Mouse (Mus musculus): ENCODE data around the gene Traip. TPM values are rescaled to one million over a fixed set of nuclear protein-coding genes. Genes with fewer than 3 reads are reported as not detected.

The Traip gene
- polyA plus RNA-seq, 1 experiment from 2014 or later, result 30.7 TPM

GRCm38 (mm10) chr9:107968531-107968930 is 18.6 kb downstream of the Traip start:
- DNase-seq, result no peak
- WGBS, result 91% methylated on average over 7 of the region's 7 CpGs
- H3K4me1 ChIP-seq (ENCODE audit: insufficient read depth), result no peaks in the 10 kb centered on the region
- H3K4me2 ChIP-seq, result no peak overlapping the region
- no peaks in the 10 kb centered on the region for H3K27me3 ChIP-seq (ENCODE audit: insufficient read depth, low read length)
- no peaks in the 10 kb centered on the region for H3K9me3 ChIP-seq (ENCODE audit: low read depth, low read length)
- H3K36me3 ChIP-seq (ENCODE audit: insufficient read depth), result peaks cover 64% of the 10 kb centered on the region
- no peak overlapping the region for H3K9ac ChIP-seq
- TF ChIP-seq CTCF (IDR thresholded peaks at IDR 0.05; ENCODE audit: low read depth), result no peak
- H3K4me3 ChIP-seq (ENCODE audit: low read depth, low read length), result no peak overlapping the region
- no peak for ATAC-seq (ENCODE audit: insufficient read depth)
- H3K27ac ChIP-seq (ENCODE audit: low read depth), result no peak overlapping the region

DNA sequence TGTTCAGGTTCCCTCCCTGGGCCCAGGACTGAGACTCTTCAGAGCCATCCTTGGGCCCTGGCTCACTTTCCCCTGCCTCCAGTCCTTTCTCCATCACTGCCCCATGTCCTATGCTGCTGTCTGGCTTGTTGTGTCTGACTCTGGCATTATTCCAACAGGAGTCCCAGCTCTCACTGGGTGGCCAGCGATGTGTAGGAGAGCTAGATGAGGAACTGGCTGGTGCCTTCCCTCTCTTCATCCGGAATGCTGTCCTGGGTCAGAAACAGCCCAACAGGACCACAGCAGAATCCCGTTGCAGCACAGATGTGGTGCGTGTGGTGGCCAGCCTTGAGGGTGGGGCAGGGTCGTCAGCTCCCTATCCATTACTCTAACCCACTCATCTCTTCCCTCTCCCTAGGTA is 20.4 kb downstream of the Traip start:
- no peak overlapping the region for H3K4me3 ChIP-seq (ENCODE audit: low read depth, low read length)
- H3K36me3 ChIP-seq (ENCODE audit: insufficient read depth), result peaks cover 53% of the 10 kb centered on the region
- no peak overlapping the region for H3K27ac ChIP-seq (ENCODE audit: low read depth)
- no peak overlapping the region for H3K9ac ChIP-seq
- WGBS, result 63% methylated on average over 5 of the region's 5 CpGs
- no peaks in the 10 kb centered on the region for H3K27me3 ChIP-seq (ENCODE audit: insufficient read depth, low read length)
- DNase-seq (peak; percentile 44), ATAC-seq (ENCODE audit: insufficient read depth) (no peak)
- TF ChIP-seq CTCF (IDR thresholded peaks at IDR 0.05; ENCODE audit: low read depth), result no peak
- H3K9me3 ChIP-seq (ENCODE audit: low read depth, low read length), result no peaks in the 10 kb centered on the region
- H3K4me1 ChIP-seq (ENCODE audit: insufficient read depth), result no peaks in the 10 kb centered on the region; the same call in 1 of the 2 replicates
- H3K4me2 ChIP-seq, result no peak overlapping the region

DNA sequence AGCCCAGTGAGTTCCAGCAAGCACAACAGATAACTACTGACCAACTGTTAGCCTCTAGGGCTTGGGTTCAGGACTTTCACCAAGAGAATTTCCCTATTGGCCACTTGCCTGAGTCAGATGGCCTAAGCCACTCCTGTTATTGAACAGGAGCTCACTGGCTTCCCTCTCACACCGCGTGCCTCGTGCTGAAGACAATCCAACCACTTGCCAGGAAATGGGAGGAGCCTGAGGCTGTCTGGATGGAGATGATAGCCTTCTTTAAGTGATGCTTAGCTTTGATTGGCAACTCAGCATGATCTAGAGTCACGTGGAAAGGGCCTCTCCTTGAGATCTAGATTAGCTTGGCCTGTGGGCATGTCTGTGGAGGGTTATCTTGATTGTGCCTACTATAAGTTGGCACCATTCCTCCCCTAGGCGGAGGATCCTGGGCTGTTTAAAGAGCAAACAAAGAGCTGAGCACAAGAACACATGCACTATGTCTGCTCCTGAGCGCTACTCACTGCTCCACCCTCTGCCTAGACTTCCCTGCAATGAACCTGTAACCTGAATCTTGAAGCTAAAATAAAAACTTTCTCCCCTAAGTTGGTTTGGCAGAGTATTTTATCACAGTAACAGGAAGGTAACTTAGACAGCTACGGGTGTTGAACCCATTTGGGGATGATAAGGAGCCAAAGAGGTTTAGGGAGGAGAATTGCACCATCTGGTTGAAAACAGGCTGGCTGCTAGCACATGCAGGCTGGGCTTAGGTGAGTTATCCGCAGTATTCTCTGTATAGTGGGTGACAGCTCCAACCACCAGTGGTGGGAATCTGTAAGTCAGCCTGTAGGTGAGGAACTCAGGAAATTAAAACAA is 22.0 kb downstream of the Traip start:
- no peak for TF ChIP-seq CTCF (IDR thresholded peaks at IDR 0.05; ENCODE audit: low read depth)
- DNase-seq (peak; percentile 52), ATAC-seq (ENCODE audit: insufficient read depth) (0 out of 2 replicates have a peak, but pooled peaks have one; percentile 24)
- H3K4me1 ChIP-seq (ENCODE audit: insufficient read depth), result no peaks in the 10 kb centered on the region; the same call in 1 of the 2 replicates
- no peak overlapping the region for H3K4me2 ChIP-seq
- H3K36me3 ChIP-seq (ENCODE audit: insufficient read depth), result peaks cover 39% of the 10 kb centered on the region
- no peak overlapping the region for H3K27ac ChIP-seq (ENCODE audit: low read depth)
- H3K27me3 ChIP-seq (ENCODE audit: insufficient read depth, low read length), result no peaks in the 10 kb centered on the region
- no peaks in the 10 kb centered on the region for H3K9me3 ChIP-seq (ENCODE audit: low read depth, low read length)
- WGBS, result 62% methylated on average over 8 of the region's 8 CpGs
- no peak overlapping the region for H3K4me3 ChIP-seq (ENCODE audit: low read depth, low read length)
- H3K9ac ChIP-seq, result no peak overlapping the region

DNA sequence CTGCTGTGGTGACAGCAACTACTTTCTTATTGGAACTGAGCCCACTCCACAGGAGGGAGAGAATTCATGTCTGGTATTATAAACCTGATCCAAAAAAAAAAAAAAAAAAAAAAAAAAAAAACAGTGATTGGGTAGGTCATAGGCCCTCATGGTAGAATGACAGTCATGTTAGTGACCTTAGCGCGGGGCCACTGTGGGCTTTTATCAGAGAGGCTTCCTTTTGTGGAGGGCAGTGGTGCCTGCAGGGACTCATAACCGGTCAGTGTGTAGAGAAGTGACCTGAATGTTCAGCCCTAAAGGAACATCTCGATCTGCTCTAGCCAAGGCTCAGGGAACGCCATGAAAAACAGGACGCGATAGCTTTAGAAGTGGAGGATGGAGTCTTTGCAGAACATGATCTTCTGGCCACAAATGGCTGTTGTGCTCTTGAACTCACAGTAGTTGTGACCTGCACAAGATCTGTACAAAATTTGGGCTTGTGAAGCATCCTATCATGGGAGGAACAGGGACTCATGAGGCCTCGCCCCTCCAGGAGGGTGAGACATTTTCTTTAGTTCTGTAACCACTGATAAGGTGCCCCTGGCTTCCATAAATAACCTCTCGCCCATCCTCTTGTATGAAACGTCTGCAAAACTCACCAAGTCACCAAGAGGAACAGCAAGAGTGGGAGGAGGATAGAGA is 24.7 kb downstream of the Traip start:
- Histone ChIP-seq H3K27me3 (ENCODE audit: insufficient read depth, low read length) (no peaks in the 10 kb centered on the region), H3K4me3 (ENCODE audit: low read depth, low read length) (no peak overlapping the region), H3K9me3 (ENCODE audit: low read depth, low read length) (no peaks in the 10 kb centered on the region), H3K36me3 (ENCODE audit: insufficient read depth) (peaks cover 21% of the 10 kb centered on the region), H3K4me1 (ENCODE audit: insufficient read depth) (no peaks in the 10 kb centered on the region; the same call in 1 of the 2 replicates), H3K9ac (no peak overlapping the region), H3K27ac (ENCODE audit: low read depth) (peak overlapping the region; percentile 38), H3K4me2 (peak overlapping the region; percentile 4; the same call in 1 of the 2 replicates)
- no peak for TF ChIP-seq CTCF (IDR thresholded peaks at IDR 0.05; ENCODE audit: low read depth)
- ATAC-seq (ENCODE audit: insufficient read depth) (no peak), DNase-seq (no peak)
- 67% methylated on average over 10 of the region's 10 CpGs for WGBS

DNA sequence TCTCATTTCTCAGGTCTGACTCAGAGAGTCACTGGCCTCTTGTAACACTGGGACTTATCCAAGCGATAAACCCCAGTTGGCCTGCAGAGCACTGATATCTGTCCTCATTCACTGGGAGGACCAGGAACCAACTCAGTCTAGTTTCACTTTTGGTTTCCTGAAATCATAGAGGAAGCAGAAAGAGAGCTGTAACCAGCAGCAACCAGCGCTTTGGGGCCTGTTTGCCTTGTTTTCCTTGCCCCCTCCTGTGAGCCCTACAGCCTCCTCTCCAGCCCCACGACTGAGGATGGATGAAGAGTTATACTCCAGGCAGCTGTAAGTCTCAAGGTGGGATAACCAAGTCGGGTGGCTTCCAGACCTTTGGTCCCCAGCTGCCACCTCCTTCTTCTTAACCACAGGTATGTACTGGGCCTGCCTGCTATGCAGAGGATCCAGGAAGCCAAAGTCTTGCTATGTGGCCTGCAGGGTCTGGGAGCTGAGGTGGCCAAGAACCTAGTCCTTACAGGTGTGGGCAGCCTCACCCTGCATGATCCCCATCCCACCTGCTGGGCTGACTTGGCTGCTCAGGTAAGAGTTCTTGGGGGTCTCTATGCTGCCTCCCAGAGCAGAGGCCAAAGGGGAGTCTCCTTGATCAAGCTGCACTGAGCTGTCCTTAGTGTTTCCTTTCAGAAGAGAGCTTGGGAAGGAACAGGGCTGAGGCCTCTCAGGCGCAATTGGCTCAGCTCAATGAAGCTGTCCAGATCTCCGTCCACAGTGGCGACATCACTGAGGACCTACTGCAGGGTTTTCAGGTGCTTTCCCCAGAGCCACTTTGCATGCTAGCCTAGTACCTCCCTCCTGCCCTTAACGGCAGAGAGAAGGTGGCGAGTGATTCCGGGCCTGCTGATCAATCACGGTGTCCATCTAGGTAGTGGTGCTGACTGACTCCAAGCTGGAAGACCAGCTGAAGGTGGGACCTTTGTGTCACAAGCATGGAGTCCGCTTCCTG is 25.8 kb downstream of the Traip start, which contains the start of gene Uba7:
Gene Uba7, plus strand, starts transcription at position 107 of the 988 bp plus-strand sequence.
- DNase-seq (peak; percentile 40), ATAC-seq (ENCODE audit: insufficient read depth) (no peak)
- no peak for TF ChIP-seq CTCF (IDR thresholded peaks at IDR 0.05; ENCODE audit: low read depth)
- Histone ChIP-seq H3K27ac (ENCODE audit: low read depth) (peak within 1 kb of the TSS; percentile 75), H3K36me3 (ENCODE audit: insufficient read depth) (peaks cover 11% of the 10 kb centered on the region), H3K9ac (peak within 1 kb of the TSS; percentile 20; the same call in 1 of the 2 replicates), H3K4me1 (ENCODE audit: insufficient read depth) (peaks cover 3% of the 10 kb centered on the region), H3K4me2 (peak within 1 kb of the TSS; percentile 34), H3K4me3 (ENCODE audit: low read depth, low read length) (peak within 1 kb of the TSS; percentile 13; the same call in 1 of the 2 replicates), H3K27me3 (ENCODE audit: insufficient read depth, low read length) (no peaks in the 10 kb centered on the region), H3K9me3 (ENCODE audit: low read depth, low read length) (no peaks in the 10 kb centered on the region)
- WGBS, result 59% methylated on average over 12 of the region's 12 CpGs

- H3K4me1 ChIP-seq (ENCODE audit: insufficient read depth), result peaks cover 24% of the 10 kb centered on the region
- 83% methylated on average over 12 of the region's 12 CpGs for WGBS
- TF ChIP-seq CTCF (IDR thresholded peaks at IDR 0.05; ENCODE audit: low read depth), result no peak
- no peak overlapping the region for H3K4me3 ChIP-seq (ENCODE audit: low read depth, low read length)
- no peak for DNase-seq
- H3K9me3 ChIP-seq (ENCODE audit: low read depth, low read length), result no peaks in the 10 kb centered on the region
- H3K4me2 ChIP-seq, result no peak overlapping the region
- H3K27me3 ChIP-seq (ENCODE audit: insufficient read depth, low read length), result no peaks in the 10 kb centered on the region
- H3K27ac ChIP-seq (ENCODE audit: low read depth), result no peak overlapping the region
- ATAC-seq (ENCODE audit: insufficient read depth), result no peak
- H3K9ac ChIP-seq, result no peak overlapping the region
- H3K36me3 ChIP-seq (ENCODE audit: insufficient read depth), result peaks cover 5% of the 10 kb centered on the region; the same call in 1 of the 2 replicates
Measured at GRCm38 (mm10) chr9:107978815-107979214, 28.9 kb downstream of the Traip start.
